Mouse (Mus musculus) megakaryocyte, embryonic 14.5 days (primary cell): ENCODE measurements around the gene Frmd4b. TPM values are rescaled to one million over a fixed set of nuclear protein-coding genes. Genes with fewer than 3 reads are reported as not detected.

Source experiments
- H3K27me3 ChIP-seq: replicated peaks from 2 replicates; pipeline ENCODE3; 2012; ENCODE audit warnings: inconsistent platforms
- H3K36me3 ChIP-seq: replicated peaks from 2 replicates; pipeline ENCODE3; 2012; ENCODE audit warnings: low read length, inconsistent platforms, mixed read lengths
- H3K4me1 ChIP-seq: 2 replicates; pipeline ENCODE4 v1.6.1; 2012; ENCODE audit warnings: inconsistent platforms
- H3K4me3 ChIP-seq: replicated peaks from 2 replicates; pipeline ENCODE3; 2012; ENCODE audit warnings: moderate library complexity, mild to moderate bottlenecking, inconsistent platforms
- H3K9me3 ChIP-seq: 2 replicates; pipeline ENCODE4 v1.6.1; 2012; ENCODE audit warnings: inconsistent platforms
- FLI1 ChIP-seq: IDR thresholded peaks from 2 replicates; pipeline ENCODE4 v1.6.1; 2012; ENCODE audit warnings: low read length, inconsistent platforms, mixed read lengths
- GATA1 ChIP-seq: IDR thresholded peaks from 3 replicates; pipeline ENCODE4 v1.6.1; 2012; ENCODE audit warnings: mixed read lengths, low read length, inconsistent platforms, borderline replicate concordance
- polyA plus RNA-seq: library from polyadenylated mRNA; stranded (reverse); fragments of >175 nt; gene quantifications from 2 replicates; pipeline ENCODE4 v1.2.3, GENCODE M21; 2012; ENCODE audit warnings: low replicate concordance; ENCODE audit not compliant: insufficient read depth

Gene Frmd4b
- polyA plus RNA-seq, 1 experiment = 9.2 TPM

DNA sequence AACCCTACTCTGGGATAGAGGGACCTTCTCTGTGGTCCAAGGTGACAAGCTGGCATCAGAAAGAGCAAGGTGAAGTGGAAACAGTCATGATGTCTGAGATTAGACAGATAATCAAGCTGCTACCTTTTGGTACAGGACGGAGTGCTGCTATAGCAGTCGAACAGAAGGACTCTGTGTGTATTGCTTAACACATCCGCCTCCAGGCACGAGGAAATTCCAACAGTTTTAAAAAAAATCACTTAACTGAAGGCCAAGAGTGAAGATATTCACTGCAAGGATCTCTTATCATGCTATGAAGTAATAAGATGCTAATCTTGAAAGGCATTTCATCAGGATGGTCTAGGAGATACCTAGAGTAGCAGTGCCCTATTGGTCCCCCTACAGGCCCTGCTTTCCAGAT, 298.3 kb downstream of the Frmd4b start:
- Histone ChIP-seq H3K4me1 (peaks cover 90% of the 10 kb centered on the region), H3K27me3 (no peaks in the 10 kb centered on the region), H3K36me3 (peaks cover 63% of the 10 kb centered on the region), H3K4me3 (no peak overlapping the region), H3K9me3 (no peaks in the 10 kb centered on the region)
- TF ChIP-seq FLI1 = no peak
- TF ChIP-seq GATA1 = no peak

- H3K4me1 ChIP-seq = peaks cover 96% of the 10 kb centered on the region
- H3K4me3 ChIP-seq = no peak overlapping the region
- peaks cover 65% of the 10 kb centered on the region for H3K36me3 ChIP-seq
- no peaks in the 10 kb centered on the region for H3K9me3 ChIP-seq
- TF ChIP-seq FLI1 (no peak), GATA1 (no peak)
- no peaks in the 10 kb centered on the region for H3K27me3 ChIP-seq
Measured at GRCm38 (mm10) chr6:97317956-97318355, 299.4 kb downstream of the Frmd4b start.

GRCm38 (mm10) chr6:97316716-97317115, 300.6 kb downstream of the Frmd4b start:
- Histone ChIP-seq H3K36me3 (peaks cover 53% of the 10 kb centered on the region), H3K4me3 (no peak overlapping the region), H3K4me1 (peaks cover 90% of the 10 kb centered on the region), H3K27me3 (no peaks in the 10 kb centered on the region), H3K9me3 (no peaks in the 10 kb centered on the region)
- TF ChIP-seq FLI1 = no peak
- no peak for TF ChIP-seq GATA1

DNA sequence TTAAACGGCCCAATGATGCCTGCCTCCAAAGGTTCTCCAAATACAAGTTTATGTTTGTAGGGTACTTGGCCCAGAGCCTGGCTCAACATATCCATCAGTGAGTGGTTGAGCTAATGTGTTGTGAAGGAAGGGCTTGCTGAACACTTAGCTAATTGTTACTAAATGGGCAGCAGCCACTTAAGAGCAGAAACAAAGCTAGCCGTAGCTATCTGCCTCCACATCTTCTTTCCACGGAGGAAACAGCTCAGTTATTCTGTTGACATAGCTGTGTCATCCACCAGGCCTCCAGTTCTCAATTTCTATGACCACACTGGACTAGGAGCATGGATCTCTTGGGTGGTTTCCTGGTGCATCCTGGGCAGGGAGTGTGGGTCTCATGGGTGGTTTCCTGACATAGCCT, 302.0 kb downstream of the Frmd4b start:
- Histone ChIP-seq H3K9me3 (no peaks in the 10 kb centered on the region), H3K4me3 (no peak overlapping the region), H3K4me1 (peaks cover 78% of the 10 kb centered on the region), H3K27me3 (no peaks in the 10 kb centered on the region), H3K36me3 (peaks cover 49% of the 10 kb centered on the region)
- TF ChIP-seq FLI1 = no peak
- TF ChIP-seq GATA1 = no peak

GRCm38 (mm10) chr6:97312545-97312939, 304.8 kb downstream of the Frmd4b start:
- H3K27me3 ChIP-seq = no peaks in the 10 kb centered on the region
- H3K4me3 ChIP-seq = peak overlapping the region; percentile 93
- peaks cover 74% of the 10 kb centered on the region for H3K4me1 ChIP-seq
- TF ChIP-seq GATA1 = no peak
- TF ChIP-seq FLI1 = no peak
- H3K9me3 ChIP-seq = no peaks in the 10 kb centered on the region
- H3K36me3 ChIP-seq = peaks cover 54% of the 10 kb centered on the region

DNA sequence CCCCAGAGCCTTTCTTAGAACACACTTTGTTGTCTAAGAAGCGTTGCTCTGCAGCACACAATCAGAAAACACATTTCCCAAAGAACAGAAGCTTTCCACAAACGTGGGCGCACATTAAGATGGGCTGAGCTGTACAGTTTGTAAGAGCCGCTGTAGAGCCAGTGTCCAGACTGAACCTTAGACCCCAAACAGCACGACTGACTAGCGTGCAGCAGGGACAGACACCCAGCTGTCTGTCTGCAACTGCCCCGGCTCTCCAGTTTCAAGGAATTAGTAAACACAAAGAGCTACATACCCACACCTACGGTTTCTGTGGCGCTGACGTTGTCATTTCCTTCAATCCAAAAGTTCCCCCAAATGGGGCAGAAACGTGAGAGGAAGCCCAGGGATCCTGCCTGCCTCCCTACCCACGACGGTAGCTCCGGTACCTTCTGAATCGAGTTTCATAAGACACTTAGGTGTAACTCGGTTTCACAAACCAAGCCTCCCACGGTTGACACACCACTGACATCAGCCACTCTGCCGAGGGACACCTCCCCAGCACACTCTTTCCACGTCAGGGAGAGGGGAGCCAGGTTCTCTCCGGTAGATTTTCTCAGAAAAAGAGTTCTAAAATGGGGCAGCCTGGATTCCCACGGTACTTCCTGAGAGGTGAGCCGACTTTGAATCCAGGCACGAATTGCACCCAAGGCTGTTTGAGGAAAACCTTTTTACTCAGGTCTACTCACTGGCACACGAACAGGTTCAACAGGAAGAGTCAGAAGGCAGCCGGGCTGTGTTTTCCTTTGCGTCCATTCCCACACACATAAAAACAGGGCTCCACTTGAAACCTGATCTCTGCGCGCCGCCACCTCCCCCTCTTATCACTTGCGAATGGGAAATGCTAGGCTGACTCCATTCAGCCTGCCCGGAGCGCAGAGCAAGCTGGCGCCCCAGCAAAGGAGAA, 305.5 kb downstream of the Frmd4b start:
- no peaks in the 10 kb centered on the region for H3K27me3 ChIP-seq
- no peaks in the 10 kb centered on the region for H3K9me3 ChIP-seq
- H3K4me3 ChIP-seq = peak overlapping the region; percentile 93
- H3K36me3 ChIP-seq = peaks cover 57% of the 10 kb centered on the region
- peaks cover 74% of the 10 kb centered on the region for H3K4me1 ChIP-seq
- TF ChIP-seq GATA1 (no peak), FLI1 (no peak)

DNA sequence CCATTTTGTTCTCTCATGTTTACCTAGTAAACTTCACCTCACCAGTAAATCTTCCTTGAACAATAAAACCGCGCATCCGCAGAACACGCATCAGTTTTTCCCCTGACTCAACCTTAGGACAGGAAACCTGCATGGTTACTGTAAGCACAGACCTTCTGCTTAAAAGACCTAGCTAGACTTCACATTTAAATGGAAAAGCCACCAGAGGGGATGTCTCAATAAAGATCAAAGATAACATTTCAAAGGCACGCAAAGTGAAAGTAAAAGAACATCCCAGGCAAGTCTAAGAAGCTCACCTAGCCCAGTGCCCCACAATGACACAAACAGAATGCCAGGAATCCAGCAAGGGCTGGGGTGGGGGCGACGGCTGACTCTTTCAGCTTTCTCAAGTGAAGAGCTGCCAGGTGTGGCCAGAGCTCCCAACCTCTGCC, 306.4 kb downstream of the Frmd4b start:
- no peaks in the 10 kb centered on the region for H3K27me3 ChIP-seq
- peak overlapping the region; percentile 93 for H3K4me3 ChIP-seq
- TF ChIP-seq FLI1 (no peak), GATA1 (no peak)
- H3K36me3 ChIP-seq = peaks cover 59% of the 10 kb centered on the region
- H3K4me1 ChIP-seq = peaks cover 74% of the 10 kb centered on the region
- H3K9me3 ChIP-seq = no peaks in the 10 kb centered on the region

DNA sequence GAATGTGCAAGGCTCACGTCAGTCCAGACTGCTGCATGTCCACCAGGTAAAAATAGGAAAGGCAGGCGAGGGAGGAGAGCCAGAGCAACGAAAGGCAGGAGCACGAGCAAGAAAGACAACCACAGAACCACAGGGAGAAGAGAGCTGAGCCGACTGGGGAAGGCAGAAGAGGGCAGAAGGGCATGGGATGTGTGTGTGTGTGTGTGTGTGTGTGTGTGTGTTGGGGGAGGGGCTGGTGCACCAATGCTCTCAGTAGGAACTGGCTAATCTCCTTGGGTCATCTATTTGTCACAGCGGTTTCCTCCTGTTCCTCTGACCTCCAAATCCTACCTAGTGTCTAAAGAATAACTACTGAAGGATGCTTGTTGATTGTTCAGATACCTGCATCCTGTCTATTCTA, 308.2 kb downstream of the Frmd4b start:
- Histone ChIP-seq H3K4me1 (peaks cover 75% of the 10 kb centered on the region), H3K9me3 (no peaks in the 10 kb centered on the region), H3K36me3 (peaks cover 69% of the 10 kb centered on the region), H3K4me3 (peak overlapping the region; percentile 74), H3K27me3 (no peaks in the 10 kb centered on the region)
- TF ChIP-seq GATA1 (no peak), FLI1 (no peak)

- no peaks in the 10 kb centered on the region for H3K9me3 ChIP-seq
- no peak for TF ChIP-seq GATA1
- H3K36me3 ChIP-seq = peaks cover 71% of the 10 kb centered on the region
- H3K4me1 ChIP-seq = peaks cover 75% of the 10 kb centered on the region
- no peaks in the 10 kb centered on the region for H3K27me3 ChIP-seq
- peak overlapping the region; percentile 74 for H3K4me3 ChIP-seq
Measured at GRCm38 (mm10) chr6:97308562-97308961, 308.8 kb downstream of the Frmd4b start.

DNA sequence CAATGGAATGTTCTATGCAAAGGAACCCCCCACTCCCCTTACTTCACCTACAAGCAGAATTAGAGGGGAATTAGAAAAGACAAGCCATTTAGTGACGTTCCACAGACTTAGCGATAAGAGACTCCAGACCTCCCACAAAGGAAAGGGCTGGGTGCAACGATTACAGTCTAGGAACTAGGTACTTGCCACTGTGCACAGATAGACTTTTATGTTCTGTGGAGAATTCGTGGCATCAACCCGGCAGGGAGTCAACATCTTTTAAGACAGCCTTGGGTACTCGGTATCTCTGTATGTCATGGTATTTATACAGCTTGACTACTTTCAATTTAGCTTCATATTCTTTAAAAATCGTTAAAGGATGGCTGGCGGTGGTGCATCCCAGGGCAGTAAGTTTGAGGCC, 310.1 kb downstream of the Frmd4b start:
- H3K36me3 ChIP-seq = peaks cover 81% of the 10 kb centered on the region
- H3K4me3 ChIP-seq = no peak overlapping the region
- TF ChIP-seq FLI1 (no peak), GATA1 (no peak)
- peaks cover 76% of the 10 kb centered on the region for H3K4me1 ChIP-seq
- no peaks in the 10 kb centered on the region for H3K9me3 ChIP-seq
- H3K27me3 ChIP-seq = no peaks in the 10 kb centered on the region
